Mouse (Mus musculus) heart, postnatal 0 days (tissue): Measurements from ENCODE around the gene Glt6d1.

Experiments
- CTCF ChIP-seq: IDR thresholded peaks from 2 replicates; pipeline ENCODE4 v1.5.1; 2016; ENCODE audit warnings: antibody characterized with exemption, control low read depth, low read depth
- EP300 ChIP-seq: IDR thresholded peaks from 2 replicates; pipeline ENCODE4 v1.6.1; 2016; ENCODE audit warnings: antibody characterized with exemption, low read depth

GRCm38 (mm10) chr2:25862038-25862437 is 46.4 kb upstream of the Glt6d1 start:
- TF ChIP-seq CTCF (no peak), EP300 (no peak)
